Mouse (Mus musculus): ENCODE measurements at regions not wholly inside any gene's neighbourhood (a gene's known extent, or its start where the extent isn't known, plus 50 kb on each side); places are given as distances from the start of the nearest gene placed in this dataset.

DNA sequence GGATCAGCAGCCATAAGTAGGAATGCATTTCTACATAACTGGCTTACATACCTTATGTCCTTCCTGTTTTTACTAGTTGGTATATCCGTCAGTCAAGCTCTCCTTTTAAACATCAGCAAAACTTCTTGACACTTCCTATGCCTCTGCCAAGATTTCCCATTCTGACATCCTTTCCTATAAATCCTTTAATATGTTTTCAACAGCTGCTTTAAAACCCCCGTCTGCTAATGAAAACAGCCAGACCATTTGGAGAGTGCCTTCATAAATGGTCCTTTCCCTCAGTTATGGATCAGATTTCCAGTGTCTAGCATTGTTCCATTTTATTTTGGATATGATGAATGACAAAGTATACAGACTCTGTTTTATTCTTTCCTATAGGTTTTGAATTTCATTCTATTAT lies 270.7 kb upstream of the Rgmb start:
- no peak for DNase-seq

GRCm38 (mm10) chr17:16092952-16093351 lies 262.1 kb upstream of the Rgmb start:
- no peak for DNase-seq

GRCm38 (mm10) chr17:16089619-16090280 lies 258.9 kb upstream of the Rgmb start:
- peak; percentile 21 for DNase-seq

GRCm38 (mm10) chr17:16088879-16089618 lies 258.2 kb upstream of the Rgmb start:
- DNase-seq, result no peak

- DNase-seq, result no peak
These were observed 256.2 kb upstream of the Rgmb start for GRCm38 (mm10) chr17:16087046-16087445.

GRCm38 (mm10) chr17:16082842-16083241 lies 252.0 kb upstream of the Rgmb start:
- no peak for DNase-seq

DNA sequence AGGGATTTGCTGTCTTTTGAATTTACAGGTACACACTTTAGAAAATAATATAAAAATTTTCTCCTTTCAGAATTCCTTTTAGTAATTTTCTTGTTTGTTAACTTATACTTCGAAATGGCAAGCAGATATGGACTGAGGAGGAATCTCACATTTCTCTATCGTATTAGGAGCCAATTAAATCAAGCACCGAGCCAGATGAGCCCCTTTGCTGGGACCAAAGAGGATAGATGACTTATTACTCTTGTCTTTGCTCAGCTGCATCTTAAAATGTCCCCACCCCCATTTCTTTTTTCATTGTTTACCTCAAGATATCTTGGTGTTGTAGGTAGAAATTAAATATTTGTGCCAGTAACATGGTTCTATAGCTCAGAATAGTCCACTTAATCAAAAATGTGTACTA lies 247.7 kb upstream of the Rgmb start:
- no peak for DNase-seq

- DNase-seq, result no peak
These were observed 238.5 kb upstream of the Rgmb start for GRCm38 (mm10) chr17:16069334-16069733.

DNA sequence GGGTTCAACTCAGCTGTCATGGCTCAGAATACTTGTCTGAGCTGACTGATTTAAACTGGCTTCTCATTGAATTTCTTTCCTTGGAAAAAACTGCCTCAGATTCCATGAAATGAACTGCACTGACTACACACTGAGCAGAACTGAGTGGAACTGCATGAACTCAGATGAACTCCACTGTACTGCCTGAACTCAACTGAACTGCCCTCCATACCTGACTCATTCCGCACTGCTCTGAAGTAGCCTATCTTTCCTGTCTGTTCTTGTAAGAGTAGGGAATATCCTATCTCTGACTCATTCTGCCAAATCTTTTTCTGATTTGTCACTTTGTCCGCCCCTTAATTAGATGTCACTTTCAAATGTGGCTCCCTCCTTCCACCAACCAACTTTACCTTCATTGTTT lies 237.0 kb upstream of the Rgmb start:
- DNase-seq, result no peak

DNA sequence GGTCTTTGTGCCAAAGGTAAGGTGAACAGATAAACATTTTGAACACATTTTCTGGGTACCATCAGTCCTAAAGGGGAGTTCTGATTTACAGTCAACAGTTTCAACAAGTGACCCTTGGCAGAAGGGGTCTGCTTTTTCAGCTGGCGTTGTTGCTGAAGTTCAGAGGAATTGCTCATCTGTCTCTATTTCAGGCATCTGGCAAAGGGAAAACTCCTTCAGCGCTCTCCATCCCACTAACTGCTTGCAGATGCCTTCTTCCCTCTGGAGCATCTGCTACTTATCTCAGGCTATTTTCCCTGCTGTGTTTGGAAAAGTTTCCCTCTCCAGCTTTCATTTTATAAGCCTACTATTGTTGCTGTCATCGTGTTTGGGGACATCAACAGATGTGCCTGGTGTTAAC lies 223.6 kb upstream of the Rgmb start:
- peak; percentile 2 for DNase-seq

DNA sequence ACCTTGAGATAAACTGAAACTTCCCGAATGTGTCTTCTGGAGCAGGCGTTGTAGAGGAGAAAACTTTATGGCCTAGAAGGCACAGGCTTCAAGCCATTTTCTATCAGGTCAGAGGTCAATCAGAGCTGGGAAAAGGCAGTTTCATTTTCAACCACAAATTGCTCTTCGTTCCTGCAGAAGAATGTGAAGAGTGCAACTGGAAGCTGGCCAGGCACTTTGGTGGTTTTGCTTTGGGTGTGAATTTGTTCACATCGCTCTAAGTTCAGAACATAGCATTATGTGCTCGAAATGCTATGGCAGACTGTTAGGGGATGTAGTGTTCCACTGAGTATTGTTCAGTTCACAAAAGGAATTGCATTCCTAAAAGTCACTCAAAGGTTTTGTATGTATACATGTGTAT lies 220.9 kb upstream of the Rgmb start:
- DNase-seq, result peak; percentile 23

- no peak for DNase-seq
These were observed 210.9 kb upstream of the Rgmb start for GRCm38 (mm10) chr17:16041542-16042251.

DNA sequence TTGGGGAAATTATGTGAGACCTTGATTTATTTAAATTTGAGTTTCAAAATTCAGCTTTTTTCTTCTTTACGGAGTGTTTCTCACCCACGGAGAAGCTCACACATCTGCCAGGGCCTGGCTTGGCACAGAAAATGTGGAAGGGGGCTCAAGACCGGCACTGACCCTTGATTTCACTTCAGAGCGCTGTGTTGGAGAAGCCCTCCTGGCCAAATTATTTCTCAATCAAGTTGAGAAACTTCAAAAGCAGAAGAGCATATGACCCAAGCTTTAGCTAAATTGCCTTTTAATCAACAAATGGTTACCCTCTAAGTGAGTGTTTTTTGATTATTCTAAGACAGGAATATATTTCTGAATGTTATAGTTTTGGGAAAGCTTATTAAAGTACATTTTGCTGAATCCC lies 197.2 kb upstream of the Rgmb start:
- DNase-seq, result no peak

DNA sequence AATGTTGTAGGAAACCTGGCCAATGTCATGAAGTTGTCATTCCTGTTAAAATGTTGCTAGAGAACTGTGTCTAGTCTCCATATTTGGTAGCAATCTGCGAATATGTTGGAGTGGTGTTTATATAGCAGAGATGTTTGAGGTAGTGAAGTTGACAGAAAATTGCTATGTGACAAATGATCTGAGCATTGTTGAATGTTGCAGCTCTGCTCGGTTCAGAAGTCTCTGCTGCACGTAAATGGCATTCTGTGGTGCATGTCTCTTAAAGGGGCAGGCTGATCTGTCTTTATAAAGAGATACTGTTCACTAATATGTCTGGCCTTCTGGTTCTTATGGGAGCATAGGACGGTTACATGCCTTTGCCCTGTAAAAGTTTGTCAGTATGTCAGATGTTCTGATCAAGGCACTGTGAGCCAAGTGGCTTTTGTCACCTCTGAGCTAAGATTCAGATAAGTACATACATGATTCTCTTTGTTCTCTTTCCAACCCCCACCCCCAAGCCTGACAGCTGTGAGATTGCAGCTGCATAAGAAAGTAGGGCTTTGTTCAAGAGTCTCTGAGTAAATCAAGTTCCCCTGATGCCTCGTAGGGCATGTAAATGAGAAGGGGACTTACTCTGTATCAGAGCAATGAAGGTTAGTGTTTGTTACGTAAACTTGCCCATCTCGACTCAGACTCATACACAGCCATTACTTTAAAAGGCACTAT lies 174.2 kb upstream of the Rgmb start:
- no peak for DNase-seq

DNA sequence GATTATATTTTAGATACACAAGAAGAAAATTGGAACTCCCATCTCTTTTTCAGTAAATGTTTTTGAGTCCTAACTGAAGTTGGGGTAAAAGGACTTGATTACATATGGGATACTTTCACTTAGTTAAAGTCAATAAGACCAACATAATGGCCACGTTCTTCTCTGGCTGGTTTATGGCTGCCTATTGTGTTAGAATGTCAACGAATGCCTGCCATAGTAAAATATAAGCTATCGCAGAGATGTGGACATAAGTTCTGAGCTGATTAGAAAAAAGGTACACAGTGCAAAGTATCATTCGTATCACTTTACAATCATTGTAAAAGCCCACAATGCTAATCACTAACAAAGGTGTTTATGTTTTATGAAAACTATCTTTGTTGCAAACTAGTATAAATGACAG lies 173.2 kb upstream of the Rgmb start:
- DNase-seq, result no peak

- peak; percentile 15 for DNase-seq
These were observed 167.9 kb upstream of the Rgmb start for GRCm38 (mm10) chr17:15998771-15999170.

DNA sequence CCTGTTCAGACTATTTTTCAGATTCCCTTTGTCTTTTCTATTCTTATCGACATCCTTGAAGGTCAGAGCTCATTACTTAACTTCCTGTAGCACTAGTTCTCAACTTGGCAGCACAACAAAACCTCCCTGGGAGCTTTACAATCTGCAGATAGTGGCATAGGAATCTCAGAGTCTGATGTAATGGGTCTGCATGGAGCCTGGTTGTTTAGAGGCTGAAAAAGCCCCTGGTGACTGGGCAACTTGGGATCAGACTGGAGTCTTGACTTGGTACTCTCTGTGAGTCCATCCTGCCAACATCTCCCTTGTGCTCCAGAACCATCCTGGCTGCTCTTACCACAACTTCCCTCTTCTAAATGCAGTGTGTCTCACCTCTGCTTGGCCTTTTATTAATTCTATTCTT lies 166.4 kb upstream of the Rgmb start:
- no peak for DNase-seq

DNA sequence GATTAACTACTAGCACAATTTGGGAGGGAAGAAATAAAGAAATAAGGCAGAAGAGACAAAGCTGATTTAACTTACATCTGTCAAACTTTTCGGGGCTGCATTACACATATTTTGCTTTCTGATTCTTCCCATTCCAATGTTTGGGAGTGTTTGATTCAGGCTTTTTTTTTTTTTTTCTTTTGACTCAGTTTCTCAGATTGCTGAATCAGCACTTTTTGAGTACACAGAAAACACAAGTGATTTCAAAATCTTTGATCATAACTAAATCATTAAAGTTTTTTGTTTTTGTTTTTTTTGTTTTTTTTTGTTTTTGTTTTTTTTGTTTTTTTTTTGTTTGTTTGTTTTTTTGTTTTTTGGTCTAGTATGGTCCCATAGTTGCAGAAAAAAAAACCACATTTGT lies 164.7 kb upstream of the Rgmb start:
- DNase-seq, result no peak

DNA sequence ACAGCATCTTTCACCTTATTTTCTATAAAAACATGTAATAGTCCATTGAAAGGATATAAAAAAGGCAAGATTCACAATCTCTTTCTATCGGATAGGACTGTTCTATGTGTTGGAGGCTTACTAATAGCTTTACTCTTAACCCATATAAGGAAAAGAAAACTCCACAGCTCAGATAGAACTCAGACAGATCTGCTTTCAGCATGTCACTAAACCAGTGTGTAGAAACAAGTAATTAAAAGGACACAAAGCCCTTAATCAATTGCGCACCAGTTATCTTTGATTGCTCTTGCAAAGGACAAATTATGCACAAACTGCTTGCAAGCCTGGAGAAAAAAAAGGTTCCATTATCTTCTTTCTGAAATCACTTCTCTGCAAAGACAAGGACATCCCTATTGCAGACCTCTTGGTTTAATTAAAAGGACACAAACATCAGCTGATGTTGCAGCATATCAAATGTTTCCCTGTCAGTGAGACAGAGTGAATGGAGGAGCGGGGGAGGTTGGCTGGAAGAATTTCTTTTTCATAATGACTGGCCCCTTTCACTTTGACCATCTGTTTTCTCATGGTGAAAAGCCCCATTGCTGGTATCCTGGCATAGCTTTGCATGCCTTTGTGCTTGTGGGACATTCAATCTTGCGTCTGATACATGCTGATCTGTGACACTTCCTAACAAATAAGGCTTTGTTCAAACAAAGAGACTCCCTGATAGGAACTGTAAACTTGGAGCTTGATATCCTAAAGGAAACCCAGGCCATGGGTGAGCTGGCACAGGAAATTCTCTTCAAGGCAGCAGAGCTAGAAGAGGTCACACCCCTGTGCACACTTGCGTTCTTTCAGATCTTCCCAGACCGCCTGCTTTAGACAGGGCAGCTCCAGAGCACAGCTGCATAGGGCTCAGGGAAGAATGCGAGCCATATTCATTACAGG lies 162.8 kb upstream of the Rgmb start:
- peak; percentile 7 for DNase-seq

- DNase-seq, result no peak
These were observed 161.1 kb upstream of the Rgmb start for GRCm38 (mm10) chr17:15991916-15992315.

DNA sequence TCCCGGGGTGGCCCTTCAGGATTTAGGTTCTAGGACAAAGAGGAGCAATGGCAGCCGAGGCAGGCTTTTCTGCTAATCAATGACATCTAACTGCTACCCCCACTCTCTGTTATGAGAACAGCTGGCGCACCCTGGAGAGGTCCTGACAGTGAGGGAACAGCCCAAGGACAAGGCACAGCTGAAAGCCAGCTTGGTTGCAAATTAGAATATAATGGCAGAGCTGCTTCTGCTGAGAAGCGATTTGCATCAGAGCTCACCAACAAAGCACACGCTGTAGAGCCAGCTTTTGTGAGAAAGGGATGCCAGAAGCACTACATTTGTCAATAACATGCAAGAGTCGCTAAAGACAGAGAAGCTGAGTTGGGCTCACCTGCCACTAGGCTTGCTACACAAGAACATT lies 159.5 kb upstream of the Rgmb start:
- DNase-seq, result no peak

GRCm38 (mm10) chr17:15981558-15981957 lies 150.7 kb upstream of the Rgmb start:
- DNase-seq, result no peak

All from adrenal gland, postnatal 10 days (tissue).